Mouse (Mus musculus): ENCODE measurements around the gene Nedd9. TPM values are rescaled to one million over a fixed set of nuclear protein-coding genes. Genes with fewer than 3 reads are reported as not detected.
"Not testable (repeated sequence)": the region's sequence is repeated elsewhere in the genome, so short reads cannot be mapped to it uniquely, and the experiment has no call there.

Nedd9 gene
- polyA plus RNA-seq, 1 experiment from 2014 or later, result 11.9 TPM

GRCm38 (mm10) chr13:41283256-41283655 lies 203.9 kb downstream of the Nedd9 start:
- Histone ChIP-seq H3K9ac (ENCODE audit: low read depth, low read length) (no peak overlapping the region), H3K27me3 (replicated peaks; ENCODE audit: control insufficient read depth, insufficient read depth, low read length) (no peaks in the 10 kb centered on the region), H3K27ac (ENCODE audit: low read depth, low read length) (no peak overlapping the region), H3K4me1 (ENCODE audit: control insufficient read depth, insufficient read depth, low read depth, low read length) (no peaks in the 10 kb centered on the region), H3K4me2 (ENCODE audit: low read length) (no peak overlapping the region), H3K9me3 (ENCODE audit: control insufficient read depth, low read length) (no peaks in the 10 kb centered on the region), H3K36me3 (ENCODE audit: control insufficient read depth, insufficient read depth, low read length) (no peaks in the 10 kb centered on the region), H3K4me3 (ENCODE audit: low read length) (no peak overlapping the region)
- peak; percentile 54 for ATAC-seq
- 30% methylated on average over 5 of the region's 5 CpGs for WGBS

GRCm38 (mm10) chr13:41280696-41281095 lies 206.5 kb downstream of the Nedd9 start:
- Histone ChIP-seq H3K27ac (ENCODE audit: low read depth, low read length) (no peak overlapping the region), H3K4me2 (ENCODE audit: low read length) (no peak overlapping the region), H3K9ac (ENCODE audit: low read depth, low read length) (no peak overlapping the region), H3K36me3 (ENCODE audit: control insufficient read depth, insufficient read depth, low read length) (no peaks in the 10 kb centered on the region), H3K4me1 (ENCODE audit: control insufficient read depth, insufficient read depth, low read depth, low read length) (no peaks in the 10 kb centered on the region), H3K9me3 (ENCODE audit: control insufficient read depth, low read length) (0 out of 2 replicates have a peak, but pooled peaks cover 2% of the 10 kb centered on the region), H3K4me3 (ENCODE audit: low read length) (no peak overlapping the region), H3K27me3 (replicated peaks; ENCODE audit: control insufficient read depth, insufficient read depth, low read length) (no peaks in the 10 kb centered on the region)
- 77% methylated on average over 5 of the region's 5 CpGs for WGBS
- no peak for ATAC-seq

- no peak for ATAC-seq
- Histone ChIP-seq H3K9ac (ENCODE audit: low read depth, low read length) (no peak within 1 kb of the TSS), H3K4me1 (ENCODE audit: control insufficient read depth, insufficient read depth, low read depth, low read length) (no peaks in the 10 kb centered on the region), H3K27me3 (replicated peaks; ENCODE audit: control insufficient read depth, insufficient read depth, low read length) (no peaks in the 10 kb centered on the region), H3K9me3 (ENCODE audit: control insufficient read depth, low read length) (0 out of 2 replicates have a peak, but pooled peaks cover 2% of the 10 kb centered on the region), H3K27ac (ENCODE audit: low read depth, low read length) (no peak within 1 kb of the TSS), H3K4me2 (ENCODE audit: low read length) (no peak within 1 kb of the TSS), H3K36me3 (ENCODE audit: control insufficient read depth, insufficient read depth, low read length) (peaks cover 8% of the 10 kb centered on the region), H3K4me3 (ENCODE audit: low read length) (no peak within 1 kb of the TSS)
- WGBS, result 97% methylated on average over 10 of the region's 10 CpGs
These were observed 213.1 kb downstream of the Nedd9 start, which contains the start of gene Gm17364 for GRCm38 (mm10) chr13:41273927-41274650. Gene Gm17364 (minus strand): TSS chr13:41273977.

GRCm38 (mm10) chr13:41267827-41268408 lies 219.2 kb downstream of the Nedd9 start:
- Histone ChIP-seq H3K9me3 (ENCODE audit: control insufficient read depth, low read length) (no peaks in the 10 kb centered on the region), H3K4me1 (ENCODE audit: control insufficient read depth, insufficient read depth, low read depth, low read length) (no peaks in the 10 kb centered on the region), H3K4me3 (ENCODE audit: low read length) (no peak overlapping the region), H3K27ac (ENCODE audit: low read depth, low read length) (no peak overlapping the region), H3K27me3 (replicated peaks; ENCODE audit: control insufficient read depth, insufficient read depth, low read length) (no peaks in the 10 kb centered on the region), H3K4me2 (ENCODE audit: low read length) (peak overlapping the region; percentile 11; the same call in 1 of the 2 replicates), H3K36me3 (ENCODE audit: control insufficient read depth, insufficient read depth, low read length) (no peaks in the 10 kb centered on the region; the same call in 1 of the 2 replicates), H3K9ac (ENCODE audit: low read depth, low read length) (no peak overlapping the region)
- peak; percentile 86 for ATAC-seq
- WGBS, result 17% methylated on average over 7 of the region's 7 CpGs

GRCm38 (mm10) chr13:41263304-41264006 lies 223.7 kb downstream of the Nedd9 start:
- Histone ChIP-seq H3K4me1 (ENCODE audit: control insufficient read depth, insufficient read depth, low read depth, low read length) (no peaks in the 10 kb centered on the region), H3K27me3 (replicated peaks; ENCODE audit: control insufficient read depth, insufficient read depth, low read length) (no peaks in the 10 kb centered on the region), H3K9me3 (ENCODE audit: control insufficient read depth, low read length) (no peaks in the 10 kb centered on the region), H3K27ac (ENCODE audit: low read depth, low read length) (no peak overlapping the region), H3K9ac (ENCODE audit: low read depth, low read length) (no peak overlapping the region), H3K36me3 (ENCODE audit: control insufficient read depth, insufficient read depth, low read length) (no peaks in the 10 kb centered on the region), H3K4me2 (ENCODE audit: low read length) (no peak overlapping the region), H3K4me3 (ENCODE audit: low read length) (no peak overlapping the region)
- 84% methylated on average over 5 of the region's 5 CpGs for WGBS
- ATAC-seq, result no peak

GRCm38 (mm10) chr13:41261617-41262016 lies 225.5 kb downstream of the Nedd9 start:
- WGBS, result 96% methylated on average over 8 of the region's 8 CpGs

More at GRCm38 (mm10) chr13:41261617-41262016, 225.5 kb downstream of the Nedd9 start:
- not testable (repeated sequence) for H3K27ac ChIP-seq (ENCODE audit: low read depth, low read length); H3K27me3 ChIP-seq (replicated peaks; ENCODE audit: control insufficient read depth, insufficient read depth, low read length); H3K9me3 ChIP-seq (ENCODE audit: control insufficient read depth, low read length); H3K36me3 ChIP-seq (ENCODE audit: control insufficient read depth, insufficient read depth, low read length); H3K9ac ChIP-seq (ENCODE audit: low read depth, low read length); H3K4me3 ChIP-seq (ENCODE audit: low read length); ATAC-seq; H3K4me2 ChIP-seq (ENCODE audit: low read length); H3K4me1 ChIP-seq (ENCODE audit: control insufficient read depth, insufficient read depth, low read depth, low read length)

Other genes starting within 250 kb of the Nedd9 start
- gene Smim13, start 237.5 kb downstream of the Nedd9 start, polyA plus RNA-seq (2015; fragmentation: Nextera tagmentation; extraction: Ambion mirVana), result 28.5 and 31.3 TPM in 2 replicates
- gene Gm17364, start 213.4 kb downstream of the Nedd9 start, polyA plus RNA-seq (2015; fragmentation: Nextera tagmentation; extraction: Ambion mirVana), result not detected in 2 replicates
- 40.4 and 47.3 TPM in 2 replicates for gene Tmem170b, start 118.5 kb upstream of the Nedd9 start, polyA plus RNA-seq (2015; fragmentation: Nextera tagmentation; extraction: Ambion mirVana)

All from hindbrain, embryonic 16.5 days (tissue).